Mouse (Mus musculus): ENCODE data around the gene Zfp213. TPM values are rescaled to one million over a fixed set of nuclear protein-coding genes. Genes with fewer than 3 reads are reported as not detected.

Zfp213 gene
- polyA plus RNA-seq, 1 experiment from 2014 or later: 18.1 TPM

GRCm38 (mm10) chr17:23545841-23546240, 18.2 kb downstream of the Zfp213 start:
- Histone ChIP-seq H3K4me2 (replicated peaks; ENCODE audit: low read depth, low read length) (peak overlapping the region; percentile 38), H3K36me3 (ENCODE audit: control insufficient read depth, insufficient read depth, low read length) (no peaks in the 10 kb centered on the region), H3K9ac (replicated peaks; ENCODE audit: low read depth, low read length) (no peak overlapping the region), H3K4me1 (ENCODE audit: control insufficient read depth, insufficient read depth, low read length) (peaks cover 4% of the 10 kb centered on the region; the same call in 1 of the 2 replicates), H3K4me3 (ENCODE audit: low read depth, low read length) (peak overlapping the region; percentile 74; the same call in 1 of the 2 replicates), H3K27me3 (ENCODE audit: control insufficient read depth, insufficient read depth, low read length) (no peaks in the 10 kb centered on the region), H3K27ac (ENCODE audit: low read length) (no peak overlapping the region), H3K9me3 (ENCODE audit: control insufficient read depth, low read depth, low read length) (no peaks in the 10 kb centered on the region)
- 17% methylated on average over 6 of the region's 6 CpGs for WGBS
- no peak for ATAC-seq (ENCODE audit: insufficient number of reproducible peaks, insufficient read depth, low FRiP score, low read depth)

GRCm38 (mm10) chr17:23544766-23545165, 19.3 kb downstream of the Zfp213 start:
- Histone ChIP-seq H3K36me3 (ENCODE audit: control insufficient read depth, insufficient read depth, low read length) (no peaks in the 10 kb centered on the region), H3K4me2 (replicated peaks; ENCODE audit: low read depth, low read length) (no peak overlapping the region), H3K9ac (replicated peaks; ENCODE audit: low read depth, low read length) (no peak overlapping the region), H3K4me1 (ENCODE audit: control insufficient read depth, insufficient read depth, low read length) (peaks cover 4% of the 10 kb centered on the region; the same call in 1 of the 2 replicates), H3K4me3 (ENCODE audit: low read depth, low read length) (no peak overlapping the region), H3K27ac (ENCODE audit: low read length) (no peak overlapping the region), H3K9me3 (ENCODE audit: control insufficient read depth, low read depth, low read length) (no peaks in the 10 kb centered on the region), H3K27me3 (ENCODE audit: control insufficient read depth, insufficient read depth, low read length) (no peaks in the 10 kb centered on the region)
- WGBS: 88% methylated on average over 1 of the region's 1 CpGs
- ATAC-seq (ENCODE audit: insufficient number of reproducible peaks, insufficient read depth, low FRiP score, low read depth): no peak

GRCm38 (mm10) chr17:23543983-23544382, 20.1 kb downstream of the Zfp213 start:
- H3K27ac ChIP-seq (ENCODE audit: low read length): peak overlapping the region; percentile 28; the same call in 1 of the 2 replicates
- H3K4me2 ChIP-seq (replicated peaks; ENCODE audit: low read depth, low read length): no peak overlapping the region
- 74% methylated on average over 4 of the region's 4 CpGs for WGBS
- H3K36me3 ChIP-seq (ENCODE audit: control insufficient read depth, insufficient read depth, low read length): no peaks in the 10 kb centered on the region
- H3K9me3 ChIP-seq (ENCODE audit: control insufficient read depth, low read depth, low read length): no peaks in the 10 kb centered on the region
- H3K9ac ChIP-seq (replicated peaks; ENCODE audit: low read depth, low read length): no peak overlapping the region
- H3K27me3 ChIP-seq (ENCODE audit: control insufficient read depth, insufficient read depth, low read length): peaks cover 3% of the 10 kb centered on the region; the same call in 1 of the 2 replicates
- H3K4me3 ChIP-seq (ENCODE audit: low read depth, low read length): no peak overlapping the region
- no peak for ATAC-seq (ENCODE audit: insufficient number of reproducible peaks, insufficient read depth, low FRiP score, low read depth)
- H3K4me1 ChIP-seq (ENCODE audit: control insufficient read depth, insufficient read depth, low read length): peaks cover 4% of the 10 kb centered on the region; the same call in 1 of the 2 replicates

DNA sequence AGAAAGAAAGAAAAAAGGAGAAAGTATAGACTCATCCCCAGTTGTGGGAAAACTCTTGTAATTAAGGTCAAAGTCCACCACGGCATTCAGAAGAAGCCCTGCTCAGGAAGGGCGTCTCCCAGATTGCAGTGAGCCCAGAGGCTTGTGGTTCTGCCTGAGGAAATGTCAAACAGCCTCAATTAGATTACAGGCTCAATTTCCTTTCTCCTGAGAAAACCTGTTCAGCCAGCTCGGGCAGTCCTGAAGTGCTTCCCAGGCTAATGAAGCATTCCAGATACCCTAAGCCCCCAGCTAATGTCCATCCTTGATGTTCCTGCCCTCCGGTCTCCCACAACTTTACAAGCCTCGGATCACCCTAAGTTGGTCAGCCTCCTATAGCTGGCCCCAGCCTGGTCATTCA, 20.7 kb downstream of the Zfp213 start:
- H3K4me3 ChIP-seq (ENCODE audit: low read depth, low read length): no peak overlapping the region
- H3K4me1 ChIP-seq (ENCODE audit: control insufficient read depth, insufficient read depth, low read length): peaks cover 4% of the 10 kb centered on the region; the same call in 1 of the 2 replicates
- no peak overlapping the region for H3K9ac ChIP-seq (replicated peaks; ENCODE audit: low read depth, low read length)
- 35% methylated on average over 5 of the region's 5 CpGs for WGBS
- H3K27me3 ChIP-seq (ENCODE audit: control insufficient read depth, insufficient read depth, low read length): peaks cover 3% of the 10 kb centered on the region; the same call in 1 of the 2 replicates
- peak; percentile 38 for ATAC-seq (ENCODE audit: insufficient number of reproducible peaks, insufficient read depth, low FRiP score, low read depth)
- H3K27ac ChIP-seq (ENCODE audit: low read length): peak overlapping the region; percentile 28; the same call in 1 of the 2 replicates
- H3K4me2 ChIP-seq (replicated peaks; ENCODE audit: low read depth, low read length): peak overlapping the region; percentile 6; the same call in 1 of the 2 replicates
- no peaks in the 10 kb centered on the region for H3K36me3 ChIP-seq (ENCODE audit: control insufficient read depth, insufficient read depth, low read length)
- H3K9me3 ChIP-seq (ENCODE audit: control insufficient read depth, low read depth, low read length): no peaks in the 10 kb centered on the region

GRCm38 (mm10) chr17:23542835-23543234, 21.2 kb downstream of the Zfp213 start:
- Histone ChIP-seq H3K9me3 (ENCODE audit: control insufficient read depth, low read depth, low read length) (no peaks in the 10 kb centered on the region), H3K4me3 (ENCODE audit: low read depth, low read length) (no peak overlapping the region), H3K9ac (replicated peaks; ENCODE audit: low read depth, low read length) (no peak overlapping the region), H3K36me3 (ENCODE audit: control insufficient read depth, insufficient read depth, low read length) (no peaks in the 10 kb centered on the region), H3K27me3 (ENCODE audit: control insufficient read depth, insufficient read depth, low read length) (peaks cover 6% of the 10 kb centered on the region; the same call in 1 of the 2 replicates), H3K4me2 (replicated peaks; ENCODE audit: low read depth, low read length) (0 out of 2 replicates have a peak overlapping the region, but pooled peaks have one; percentile 0), H3K4me1 (ENCODE audit: control insufficient read depth, insufficient read depth, low read length) (peaks cover 8% of the 10 kb centered on the region), H3K27ac (ENCODE audit: low read length) (peak overlapping the region; percentile 33; the same call in 1 of the 2 replicates)
- WGBS: 53% methylated on average over 4 of the region's 4 CpGs
- no peak for ATAC-seq (ENCODE audit: insufficient number of reproducible peaks, insufficient read depth, low FRiP score, low read depth)

GRCm38 (mm10) chr17:23542004-23542720, 21.9 kb downstream of the Zfp213 start:
- Histone ChIP-seq H3K4me3 (ENCODE audit: low read depth, low read length) (no peak overlapping the region), H3K4me1 (ENCODE audit: control insufficient read depth, insufficient read depth, low read length) (peaks cover 9% of the 10 kb centered on the region), H3K9ac (replicated peaks; ENCODE audit: low read depth, low read length) (no peak overlapping the region), H3K27ac (ENCODE audit: low read length) (no peak overlapping the region), H3K36me3 (ENCODE audit: control insufficient read depth, insufficient read depth, low read length) (no peaks in the 10 kb centered on the region), H3K9me3 (ENCODE audit: control insufficient read depth, low read depth, low read length) (no peaks in the 10 kb centered on the region), H3K4me2 (replicated peaks; ENCODE audit: low read depth, low read length) (peak overlapping the region; percentile 23), H3K27me3 (ENCODE audit: control insufficient read depth, insufficient read depth, low read length) (peaks cover 6% of the 10 kb centered on the region; the same call in 1 of the 2 replicates)
- WGBS: 21% methylated on average over 12 of the region's 12 CpGs
- no peak for ATAC-seq (ENCODE audit: insufficient number of reproducible peaks, insufficient read depth, low FRiP score, low read depth)

- Histone ChIP-seq H3K9me3 (ENCODE audit: control insufficient read depth, low read depth, low read length) (no peaks in the 10 kb centered on the region), H3K4me1 (ENCODE audit: control insufficient read depth, insufficient read depth, low read length) (peaks cover 9% of the 10 kb centered on the region), H3K36me3 (ENCODE audit: control insufficient read depth, insufficient read depth, low read length) (no peaks in the 10 kb centered on the region), H3K9ac (replicated peaks; ENCODE audit: low read depth, low read length) (no peak overlapping the region), H3K27me3 (ENCODE audit: control insufficient read depth, insufficient read depth, low read length) (peaks cover 6% of the 10 kb centered on the region; the same call in 1 of the 2 replicates), H3K4me2 (replicated peaks; ENCODE audit: low read depth, low read length) (peak overlapping the region; percentile 10; the same call in 1 of the 2 replicates), H3K27ac (ENCODE audit: low read length) (no peak overlapping the region), H3K4me3 (ENCODE audit: low read depth, low read length) (0 out of 2 replicates have a peak overlapping the region, but pooled peaks have one; percentile 2)
- ATAC-seq (ENCODE audit: insufficient number of reproducible peaks, insufficient read depth, low FRiP score, low read depth): no peak
- 18% methylated on average over 31 of the region's 31 CpGs for WGBS
These were observed 23.2 kb downstream of the Zfp213 start for GRCm38 (mm10) chr17:23540605-23541475.

- Histone ChIP-seq H3K4me2 (replicated peaks; ENCODE audit: low read depth, low read length) (peak overlapping the region; percentile 10; the same call in 1 of the 2 replicates), H3K9me3 (ENCODE audit: control insufficient read depth, low read depth, low read length) (no peaks in the 10 kb centered on the region), H3K9ac (replicated peaks; ENCODE audit: low read depth, low read length) (no peak overlapping the region), H3K27ac (ENCODE audit: low read length) (no peak overlapping the region), H3K36me3 (ENCODE audit: control insufficient read depth, insufficient read depth, low read length) (no peaks in the 10 kb centered on the region), H3K4me1 (ENCODE audit: control insufficient read depth, insufficient read depth, low read length) (peaks cover 9% of the 10 kb centered on the region), H3K4me3 (ENCODE audit: low read depth, low read length) (no peak overlapping the region), H3K27me3 (ENCODE audit: control insufficient read depth, insufficient read depth, low read length) (peaks cover 6% of the 10 kb centered on the region; the same call in 1 of the 2 replicates)
- WGBS: 44% methylated on average over 3 of the region's 3 CpGs
- ATAC-seq (ENCODE audit: insufficient number of reproducible peaks, insufficient read depth, low FRiP score, low read depth): no peak
These were observed 23.9 kb downstream of the Zfp213 start for GRCm38 (mm10) chr17:23540106-23540505.

Measured in stomach, embryonic 14.5 days (tissue).